Mouse (Mus musculus): ENCODE data around the gene Galr2. TPM values are rescaled to one million over a fixed set of nuclear protein-coding genes. Genes with fewer than 3 reads are reported as not detected.

Galr2 gene
- total RNA-seq, 1 experiment, result 1.8 TPM

DNA sequence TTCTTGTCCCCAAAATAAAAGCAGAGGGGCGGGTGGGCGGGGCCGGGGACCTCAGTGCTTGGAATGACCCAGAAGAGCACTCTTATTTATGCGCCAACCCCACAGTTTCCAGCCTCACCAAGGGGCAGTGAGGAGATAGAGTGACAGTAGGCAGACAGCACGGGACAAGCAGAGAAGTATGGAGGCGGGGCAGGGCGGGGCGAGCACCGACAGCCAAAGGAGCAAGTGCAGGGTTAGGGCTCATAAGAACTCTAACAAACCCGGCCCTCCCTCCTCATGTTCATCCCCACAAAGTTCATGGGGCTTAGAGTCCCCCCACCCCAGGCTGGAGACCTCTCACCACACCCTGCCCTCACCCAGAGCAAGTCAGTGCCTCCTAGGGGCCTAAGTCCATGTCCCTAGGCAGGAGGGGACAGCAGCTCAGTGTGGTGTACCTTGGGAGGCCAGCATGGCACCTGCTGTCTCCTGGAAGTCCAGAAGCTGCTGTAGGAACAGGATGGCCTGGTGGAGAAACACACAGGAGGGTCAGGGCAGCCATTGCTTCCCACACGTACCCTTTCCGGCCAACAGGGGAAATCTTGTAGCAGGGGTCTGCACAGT lies 12.9 kb downstream of the Galr2 start:
- TF ChIP-seq MAFK (IDR thresholded peaks at IDR 0.05; ENCODE audit: insufficient read depth, low read depth, low read length) (no peak), ZC3H11A (IDR thresholded peaks at IDR 0.05; ENCODE audit: borderline replicate concordance, low read depth, low read length) (no peak), ZNF384 (IDR thresholded peaks at IDR 0.05; ENCODE audit: low read depth, low read length) (no peak), HCFC1 (IDR thresholded peaks at IDR 0.05; ENCODE audit: borderline replicate concordance, insufficient read depth, low read length) (no peak), CHD2 (IDR thresholded peaks at IDR 0.05; ENCODE audit: low read depth, low read length) (no peak)
- in situ Hi-C loops (cut with MboI; ENCODE audit: low sequenced_read_pairs in 2 of 2, unreplicated experiment in 2 of 2), result no loop called here
- Histone ChIP-seq H3K4me1 (ENCODE audit: control insufficient read depth in 2 of 2, insufficient read depth in 2 of 2, low read length in 2 of 2, poor library complexity in 1 of 2) (peaks cover 0 to 6% of the 10 kb centered on the region in 2 experiments; a peak in 2 of 4 replicates), H3K27ac (ENCODE audit: insufficient read depth, low read depth, low read length, poor library complexity, severe bottlenecking) (no peak overlapping the region), H3K9me3 (ENCODE audit: control insufficient read depth, insufficient read depth, low read depth, low read length) (no peaks in the 10 kb centered on the region), H3K36me3 (ENCODE audit: control insufficient read depth, insufficient read depth, low read length, poor library complexity, severe bottlenecking) (peaks cover 3% of the 10 kb centered on the region; the same call in 1 of the 2 replicates), H3K4me3 (ENCODE audit: insufficient read depth in 1 of 2, low read depth in 1 of 2, low read length in 2 of 2, poor library complexity in 1 of 2, severe bottlenecking in 1 of 2) (no peak overlapping the region), H3K9ac (ENCODE audit: insufficient read depth, low read depth, low read length, poor library complexity, severe bottlenecking) (no peak overlapping the region)
- no peak for DNase-seq (ENCODE audit: low read depth, low spot score)

DNA sequence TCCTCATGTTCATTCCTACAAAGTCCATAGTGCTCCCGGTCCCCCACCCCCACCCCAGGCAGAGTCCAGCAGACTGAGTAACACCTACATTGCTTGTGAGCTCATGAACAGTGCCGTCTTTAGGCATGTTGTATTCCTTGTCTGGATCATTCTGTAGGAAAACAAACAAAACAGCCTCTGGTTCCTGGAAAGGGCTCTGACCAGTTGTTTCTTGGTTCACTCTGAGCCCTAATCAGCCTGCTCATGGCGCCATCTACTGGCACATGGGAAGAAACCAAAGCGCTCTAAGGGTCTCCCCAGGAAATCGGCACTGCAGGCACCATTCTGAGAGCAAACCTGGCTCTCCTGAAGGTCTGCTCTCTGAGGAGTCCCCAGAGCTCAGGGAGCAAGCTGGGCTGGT lies 13.6 kb downstream of the Galr2 start:
- in situ Hi-C loops (cut with MboI; ENCODE audit: low sequenced_read_pairs in 2 of 2, unreplicated experiment in 2 of 2), result no loop called here
- H3K4me1 ChIP-seq (ENCODE audit: control insufficient read depth in 2 of 2, insufficient read depth in 2 of 2, low read length in 2 of 2, poor library complexity in 1 of 2), result peaks cover 0 to 4% of the 10 kb centered on the region in 2 experiments; a peak in 2 of 4 replicates
- H3K9ac ChIP-seq (ENCODE audit: insufficient read depth, low read depth, low read length, poor library complexity, severe bottlenecking), result no peak overlapping the region
- peak; percentile 68 for DNase-seq (ENCODE audit: low read depth, low spot score)
- no peaks in the 10 kb centered on the region for H3K36me3 ChIP-seq (ENCODE audit: control insufficient read depth, insufficient read depth, low read length, poor library complexity, severe bottlenecking)
- no peak overlapping the region for H3K27ac ChIP-seq (ENCODE audit: insufficient read depth, low read depth, low read length, poor library complexity, severe bottlenecking)
- TF ChIP-seq ZNF384 (IDR thresholded peaks at IDR 0.05; ENCODE audit: low read depth, low read length) (no peak), HCFC1 (IDR thresholded peaks at IDR 0.05; ENCODE audit: borderline replicate concordance, insufficient read depth, low read length) (no peak), ZC3H11A (IDR thresholded peaks at IDR 0.05; ENCODE audit: borderline replicate concordance, low read depth, low read length) (no peak), CHD2 (IDR thresholded peaks at IDR 0.05; ENCODE audit: low read depth, low read length) (no peak), MAFK (IDR thresholded peaks at IDR 0.05; ENCODE audit: insufficient read depth, low read depth, low read length) (no peak)
- no peaks in the 10 kb centered on the region for H3K9me3 ChIP-seq (ENCODE audit: control insufficient read depth, insufficient read depth, low read depth, low read length)
- H3K4me3 ChIP-seq (ENCODE audit: insufficient read depth in 1 of 2, low read depth in 1 of 2, low read length in 2 of 2, poor library complexity in 1 of 2, severe bottlenecking in 1 of 2), result no peak overlapping the region

DNA sequence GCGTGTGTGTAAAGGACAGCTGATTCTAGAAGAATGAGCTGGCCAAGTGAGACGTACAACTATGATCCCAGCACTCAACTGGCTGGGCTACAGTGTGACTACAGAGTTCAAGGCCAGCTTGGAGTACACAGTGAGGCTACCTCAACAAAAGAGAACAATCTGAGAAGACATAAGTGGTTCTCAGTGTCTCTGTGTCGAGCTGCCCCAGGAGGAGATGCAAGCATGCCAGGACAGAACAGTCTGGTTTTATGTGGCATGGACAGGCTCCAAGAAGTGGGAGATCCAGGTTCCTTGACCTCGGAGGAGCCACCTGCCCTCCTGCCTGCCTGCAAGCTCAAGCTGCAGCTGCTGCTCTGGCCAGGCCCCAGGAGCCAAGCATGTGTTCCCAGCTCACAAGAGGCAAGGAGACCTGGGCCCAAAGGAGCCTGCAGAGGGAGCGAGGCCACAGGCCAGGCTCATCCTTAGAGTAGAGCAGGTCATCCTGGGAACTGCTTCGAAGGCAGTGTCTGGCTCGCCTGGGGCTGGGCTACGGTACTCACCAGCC lies 15.5 kb downstream of the Galr2 start:
- H3K36me3 ChIP-seq (ENCODE audit: control insufficient read depth, insufficient read depth, low read length, poor library complexity, severe bottlenecking), result no peaks in the 10 kb centered on the region
- no peak overlapping the region for H3K4me3 ChIP-seq (ENCODE audit: insufficient read depth in 1 of 2, low read depth in 1 of 2, low read length in 2 of 2, poor library complexity in 1 of 2, severe bottlenecking in 1 of 2)
- H3K27ac ChIP-seq (ENCODE audit: insufficient read depth, low read depth, low read length, poor library complexity, severe bottlenecking), result no peak overlapping the region
- no peak for DNase-seq (ENCODE audit: low read depth, low spot score)
- no peak overlapping the region for H3K9ac ChIP-seq (ENCODE audit: insufficient read depth, low read depth, low read length, poor library complexity, severe bottlenecking)
- TF ChIP-seq CHD2 (IDR thresholded peaks at IDR 0.05; ENCODE audit: low read depth, low read length) (no peak), ZC3H11A (IDR thresholded peaks at IDR 0.05; ENCODE audit: borderline replicate concordance, low read depth, low read length) (no peak), MAFK (IDR thresholded peaks at IDR 0.05; ENCODE audit: insufficient read depth, low read depth, low read length) (no peak), HCFC1 (IDR thresholded peaks at IDR 0.05; ENCODE audit: borderline replicate concordance, insufficient read depth, low read length) (no peak), ZNF384 (IDR thresholded peaks at IDR 0.05; ENCODE audit: low read depth, low read length) (no peak)
- no peaks in the 10 kb centered on the region for H3K9me3 ChIP-seq (ENCODE audit: control insufficient read depth, insufficient read depth, low read depth, low read length)
- in situ Hi-C loops (cut with MboI; ENCODE audit: low sequenced_read_pairs in 2 of 2, unreplicated experiment in 2 of 2), result no loop called here
- peaks cover 0 to 4% of the 10 kb centered on the region in 2 experiments; a peak in 2 of 4 replicates for H3K4me1 ChIP-seq (ENCODE audit: control insufficient read depth in 2 of 2, insufficient read depth in 2 of 2, low read length in 2 of 2, poor library complexity in 1 of 2)

GRCm38 (mm10) chr11:116297017-116297416 lies 16.3 kb downstream of the Galr2 start:
- Histone ChIP-seq H3K4me1 (ENCODE audit: control insufficient read depth in 2 of 2, insufficient read depth in 2 of 2, low read length in 2 of 2, poor library complexity in 1 of 2) (peaks cover 0 to 4% of the 10 kb centered on the region in 2 experiments; a peak in 2 of 4 replicates), H3K36me3 (ENCODE audit: control insufficient read depth, insufficient read depth, low read length, poor library complexity, severe bottlenecking) (no peaks in the 10 kb centered on the region), H3K9me3 (ENCODE audit: control insufficient read depth, insufficient read depth, low read depth, low read length) (no peaks in the 10 kb centered on the region), H3K9ac (ENCODE audit: insufficient read depth, low read depth, low read length, poor library complexity, severe bottlenecking) (no peak overlapping the region), H3K27ac (ENCODE audit: insufficient read depth, low read depth, low read length, poor library complexity, severe bottlenecking) (no peak overlapping the region), H3K4me3 (ENCODE audit: insufficient read depth in 1 of 2, low read depth in 1 of 2, low read length in 2 of 2, poor library complexity in 1 of 2, severe bottlenecking in 1 of 2) (no peak overlapping the region)
- DNase-seq (ENCODE audit: low read depth, low spot score), result no peak
- TF ChIP-seq MAFK (IDR thresholded peaks at IDR 0.05; ENCODE audit: insufficient read depth, low read depth, low read length) (no peak), HCFC1 (IDR thresholded peaks at IDR 0.05; ENCODE audit: borderline replicate concordance, insufficient read depth, low read length) (no peak), ZNF384 (IDR thresholded peaks at IDR 0.05; ENCODE audit: low read depth, low read length) (no peak), ZC3H11A (IDR thresholded peaks at IDR 0.05; ENCODE audit: borderline replicate concordance, low read depth, low read length) (no peak), CHD2 (IDR thresholded peaks at IDR 0.05; ENCODE audit: low read depth, low read length) (no peak)
- in situ Hi-C loops (cut with MboI; ENCODE audit: low sequenced_read_pairs in 2 of 2, unreplicated experiment in 2 of 2), result no loop called here
